Mouse (Mus musculus): ENCODE measurements at regions not wholly inside any gene's neighbourhood (a gene's known extent, or its start where the extent isn't known, plus 50 kb on each side); places are given as distances from the start of the nearest gene placed in this dataset.

DNA sequence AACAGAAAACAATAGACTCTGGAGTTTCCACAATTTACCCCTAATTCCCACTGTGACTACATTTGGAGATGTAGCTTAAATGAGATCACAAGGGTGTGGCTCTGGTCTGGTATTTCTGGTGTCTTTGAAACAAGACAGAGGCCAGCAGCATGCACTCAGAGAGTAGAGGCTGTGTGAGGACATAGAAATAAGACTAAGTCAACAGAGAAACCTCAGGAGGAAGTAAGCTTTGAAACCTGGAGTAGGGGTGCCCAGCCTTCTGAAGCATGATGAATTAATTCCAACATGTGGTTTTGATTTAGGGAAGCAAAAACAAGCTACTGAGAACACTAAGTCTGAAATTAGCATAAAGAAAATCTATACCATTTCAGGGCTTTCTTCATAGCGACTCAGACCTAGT, 223.7 kb downstream of the Antxr2 start:
- H3K4me2 ChIP-seq (ENCODE audit: insufficient read depth, low read depth, poor library complexity, severe bottlenecking) = no peak overlapping the region
- dilution Hi-C loops (cut with MboI; ENCODE audit: extremely low pct_ligation_motif_present, extremely low pct_unique_long_range_greater_than_20kb, low sequenced_read_pairs) = no loop called here
- H3K79me2 ChIP-seq (replicated peaks; ENCODE audit: control insufficient read depth, extremely low read depth, insufficient read depth, poor library complexity, severe bottlenecking) = no peaks in the 10 kb centered on the region
- H3K36me3 ChIP-seq (replicated peaks in 1 of 2; ENCODE audit: control insufficient read depth in 1 of 2, insufficient read depth in 1 of 2, low read length in 1 of 2) = no peaks in the 10 kb centered on the region
- H3K27me3 ChIP-seq (replicated peaks) = no peaks in the 10 kb centered on the region
- no peak overlapping the region for H3K27ac ChIP-seq (ENCODE audit: insufficient read depth, low read depth)
- DNase-seq (ENCODE audit: extremely low read depth) = peak; percentile 54
- H3K9me3 ChIP-seq (replicated peaks; ENCODE audit: low read length) = no peaks in the 10 kb centered on the region
- peaks cover 0 to 8% of the 10 kb centered on the region in 2 experiments; a peak in 2 of 4 replicates for H3K4me1 ChIP-seq (ENCODE audit: control insufficient read depth in 1 of 2, insufficient read depth in 2 of 2)
- no peak overlapping the region for H3K4me3 ChIP-seq (replicated peaks in 1 of 3; ENCODE audit: low read depth in 2 of 3, low read length in 2 of 3, poor library complexity in 1 of 3)
- no peak overlapping the region for H3K9ac ChIP-seq (ENCODE audit: insufficient read depth, low read depth)
- in situ Hi-C loops (cut with MboI; ENCODE audit: low pct_ligation_motif_present, low pct_unique_long_range_greater_than_20kb, low sequenced_read_pairs) = no loop called here
- TF ChIP-seq MAX (IDR thresholded peaks at IDR 0.05; ENCODE audit: low read length) = no peak
- peak; percentile 25; the same call in 1 of the 2 replicates for TF ChIP-seq JUN (IDR thresholded peaks at IDR 0.05; ENCODE audit: insufficient read depth, low read depth, low read length)
- TF ChIP-seq EP300 (IDR thresholded peaks at IDR 0.05; ENCODE audit: low read length) = peak; percentile 63; the same call in 1 of the 2 replicates
- 0 out of 2 replicates have a peak, but pooled peaks have one; percentile 9 for TF ChIP-seq ELF1 (IDR thresholded peaks at IDR 0.05; ENCODE audit: low read depth, low read length)

DNA sequence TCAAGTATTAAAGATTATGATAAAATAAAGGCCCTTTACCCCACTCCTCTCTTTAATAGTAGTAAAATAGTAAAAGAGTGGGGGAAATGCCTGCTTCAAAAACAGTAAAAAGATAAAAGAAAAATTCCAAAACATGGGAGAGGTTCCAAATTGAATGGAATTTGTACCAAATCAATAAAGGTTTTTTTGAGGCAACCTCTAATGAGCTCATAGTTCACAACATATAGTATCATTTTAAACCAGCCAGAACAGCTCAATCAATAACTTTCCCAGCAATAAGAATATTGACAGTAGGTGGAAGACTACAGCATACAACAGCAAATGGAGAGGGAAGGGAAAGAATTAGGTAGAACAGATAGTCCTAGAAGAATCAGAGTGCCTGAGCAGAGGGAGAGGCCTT, 224.1 kb downstream of the Antxr2 start:
- Histone ChIP-seq H3K4me3 (replicated peaks in 1 of 3; ENCODE audit: low read depth in 2 of 3, low read length in 2 of 3, poor library complexity in 1 of 3) (no peak overlapping the region), H3K27me3 (replicated peaks) (no peaks in the 10 kb centered on the region), H3K4me2 (ENCODE audit: insufficient read depth, low read depth, poor library complexity, severe bottlenecking) (no peak overlapping the region), H3K79me2 (replicated peaks; ENCODE audit: control insufficient read depth, extremely low read depth, insufficient read depth, poor library complexity, severe bottlenecking) (no peaks in the 10 kb centered on the region), H3K9ac (ENCODE audit: insufficient read depth, low read depth) (no peak overlapping the region), H3K9me3 (replicated peaks; ENCODE audit: low read length) (no peaks in the 10 kb centered on the region), H3K36me3 (replicated peaks in 1 of 2; ENCODE audit: control insufficient read depth in 1 of 2, insufficient read depth in 1 of 2, low read length in 1 of 2) (no peaks in the 10 kb centered on the region), H3K27ac (ENCODE audit: insufficient read depth, low read depth) (no peak overlapping the region), H3K4me1 (ENCODE audit: control insufficient read depth in 1 of 2, insufficient read depth in 2 of 2) (peaks cover 0 to 8% of the 10 kb centered on the region in 2 experiments; a peak in 2 of 4 replicates)
- dilution Hi-C loops (cut with MboI; ENCODE audit: extremely low pct_ligation_motif_present, extremely low pct_unique_long_range_greater_than_20kb, low sequenced_read_pairs) (no loop called here), in situ Hi-C loops (cut with MboI; ENCODE audit: low pct_ligation_motif_present, low pct_unique_long_range_greater_than_20kb, low sequenced_read_pairs) (no loop called here)
- DNase-seq (ENCODE audit: extremely low read depth) = no peak
- TF ChIP-seq JUND (conservative IDR thresholded peaks at IDR 0.05; ENCODE audit: low read depth, low read length) (no peak), MAFK (IDR thresholded peaks at IDR 0.05; ENCODE audit: insufficient replicate concordance, low read length) (no peak), TCF12 (IDR thresholded peaks at IDR 0.05; ENCODE audit: low read depth, low read length) (no peak), KAT2A (IDR thresholded peaks at IDR 0.05; ENCODE audit: insufficient replicate concordance, low read length) (no peak), ELF1 (IDR thresholded peaks at IDR 0.05; ENCODE audit: low read depth, low read length) (no peak), ZC3H11A (IDR thresholded peaks at IDR 0.05; ENCODE audit: low read depth, low read length) (no peak), BHLHE40 (IDR thresholded peaks at IDR 0.05; ENCODE audit: low read depth, low read length) (no peak)

DNA sequence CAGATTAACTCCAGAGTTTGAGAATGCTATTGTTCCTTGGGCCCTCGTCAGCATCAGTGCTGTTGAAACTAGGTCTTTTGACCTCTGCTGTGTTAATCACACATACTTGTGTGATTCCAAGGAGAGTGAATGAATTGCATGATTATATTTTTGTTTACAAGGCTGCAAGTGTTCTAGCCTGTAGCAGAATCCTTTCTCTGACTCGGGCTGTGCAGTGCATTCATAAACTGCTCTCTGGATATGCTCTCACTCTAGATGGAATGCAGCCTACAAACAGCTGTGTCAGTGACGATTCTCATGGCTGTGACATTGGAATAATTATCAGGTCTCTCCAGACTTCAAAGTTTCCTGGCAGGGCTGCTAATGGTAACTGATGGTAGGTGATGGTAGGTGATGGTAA, 230.8 kb downstream of the Antxr2 start:
- H3K4me3 ChIP-seq (replicated peaks in 1 of 3; ENCODE audit: low read depth in 2 of 3, low read length in 2 of 3, poor library complexity in 1 of 3) = no peak overlapping the region
- dilution Hi-C loops (cut with MboI; ENCODE audit: extremely low pct_ligation_motif_present, extremely low pct_unique_long_range_greater_than_20kb, low sequenced_read_pairs) (no loop called here), in situ Hi-C loops (cut with MboI; ENCODE audit: low pct_ligation_motif_present, low pct_unique_long_range_greater_than_20kb, low sequenced_read_pairs) (no loop called here)
- H3K9me3 ChIP-seq (replicated peaks; ENCODE audit: low read length) = no peaks in the 10 kb centered on the region
- no peak for TF ChIP-seq RCOR1 (conservative IDR thresholded peaks at IDR 0.05; ENCODE audit: low read depth, low read length)
- no peak for TF ChIP-seq ZNF384 (IDR thresholded peaks at IDR 0.05; ENCODE audit: low read depth, low read length)
- H3K79me2 ChIP-seq (replicated peaks; ENCODE audit: control insufficient read depth, extremely low read depth, insufficient read depth, poor library complexity, severe bottlenecking) = no peaks in the 10 kb centered on the region
- no peaks in the 10 kb centered on the region for H3K36me3 ChIP-seq (replicated peaks in 1 of 2; ENCODE audit: control insufficient read depth in 1 of 2, insufficient read depth in 1 of 2, low read length in 1 of 2)
- H3K9ac ChIP-seq (ENCODE audit: insufficient read depth, low read depth) = no peak overlapping the region
- no peaks in the 10 kb centered on the region for H3K4me1 ChIP-seq (ENCODE audit: control insufficient read depth in 1 of 2, insufficient read depth in 2 of 2)
- H3K27me3 ChIP-seq (replicated peaks) = no peaks in the 10 kb centered on the region
- no peak overlapping the region for H3K4me2 ChIP-seq (ENCODE audit: insufficient read depth, low read depth, poor library complexity, severe bottlenecking)
- DNase-seq (ENCODE audit: extremely low read depth) = no peak
- H3K27ac ChIP-seq (ENCODE audit: insufficient read depth, low read depth) = no peak overlapping the region
